Mouse (Mus musculus) stomach, postnatal 0 days (tissue): Measurements from ENCODE around the gene Hoxd13. TPM values are rescaled to one million over a fixed set of nuclear protein-coding genes. Genes with fewer than 3 reads are reported as not detected.
A peak's percentile ranks its signal among the peaks of the same experiment; 100 is the strongest.

Experiments used
- ATAC-seq: fragments of 200-750 bp; cut with Nextera tagmentation; 2 replicates; pipeline ENCODE4 v1.8.0; 2017; ENCODE audit not compliant: low FRiP score, low TSS enrichment
- DNase-seq: peaks from one replicate; pipeline ENCODE4 v3.0.0-alpha.2; 2016; ENCODE audit warnings: low spot score
- H3K27ac ChIP-seq: fragments of 300-500 bp; sonication (generic); replicated peaks from 2 replicates; pipeline ENCODE4 v1.5.1; 2014; ENCODE audit warnings: mild to moderate bottlenecking, control low read depth
- H3K27me3 ChIP-seq: fragments of 300-500 bp; sonication (generic); 2 replicates; pipeline ENCODE4 v1.6.1; 2014; ENCODE audit warnings: low read length; ENCODE audit not compliant: control insufficient read depth, insufficient read depth
- H3K36me3 ChIP-seq: fragments of 300-500 bp; sonication (generic); 2 replicates; pipeline ENCODE4 v1.6.1; 2014; ENCODE audit warnings: low read length, mixed read lengths; ENCODE audit not compliant: control insufficient read depth, insufficient read depth
- H3K4me1 ChIP-seq: fragments of 300-500 bp; sonication (generic); replicated peaks from 2 replicates; pipeline ENCODE4 v1.6.1; 2014; ENCODE audit warnings: antibody characterized with exemption; ENCODE audit not compliant: control insufficient read depth, insufficient read depth
- H3K4me2 ChIP-seq: fragments of 300-500 bp; sonication (generic); replicated peaks from 2 replicates; pipeline ENCODE4 v1.6.1; 2014; ENCODE audit warnings: low read depth, mild to moderate bottlenecking, control low read depth, moderate library complexity
- H3K4me3 ChIP-seq: fragments of 300-500 bp; sonication (generic); 2 replicates; pipeline ENCODE4 v1.5.1; 2014; ENCODE audit warnings: low read depth, low read length, control low read depth
- H3K9ac ChIP-seq: fragments of 300-500 bp; sonication (generic); 2 replicates; pipeline ENCODE4 v1.6.1; 2014; ENCODE audit warnings: mild to moderate bottlenecking, low read length, control low read depth, mixed read lengths
- H3K9me3 ChIP-seq: fragments of 300-500 bp; sonication (generic); 2 replicates; pipeline ENCODE4 v1.6.1; 2016; ENCODE audit warnings: low read length; ENCODE audit not compliant: control insufficient read depth
- CTCF ChIP-seq: IDR thresholded peaks from 2 replicates; pipeline ENCODE4 v1.5.1; 2016; ENCODE audit warnings: antibody characterized with exemption, low read depth, mild to moderate bottlenecking, moderate library complexity
- EP300 ChIP-seq: optimal IDR thresholded peaks from 2 replicates; pipeline ENCODE3; 2016; ENCODE audit warnings: antibody characterized with exemption
- WGBS: fragments of 180-500 bp; shearing (Covaris S2); extraction: QIAGEN DNeasy Blood & Tissue Kit; methylation state at CpG from one replicate; pipeline ENCODE4 v1.1.7; 2014; 5-methylcytosine and 5-hydroxymethylcytosine counted together
- polyA plus RNA-seq: library from polyadenylated mRNA; unstranded; fragments of >200 nt; fragmentation: Nextera tagmentation; extraction: Ambion mirVana; gene quantifications from 2 replicates; pipeline ENCODE4 v1.2.1, GENCODE M21; 2015

Gene Hoxd13
- polyA plus RNA-seq, 1 experiment from 2014 or later, result not detected

- ATAC-seq, result no peak
These were observed 8.4 kb downstream of the Hoxd13 start for GRCm38 (mm10) chr2:74676376-74677052.

GRCm38 (mm10) chr2:74677106-74677505, 9.0 kb downstream of the Hoxd13 start:
- no peak overlapping the region for H3K27ac ChIP-seq
- no peaks in the 10 kb centered on the region for H3K4me1 ChIP-seq
- 24% methylated on average over 2 of the region's 2 CpGs for WGBS

More at GRCm38 (mm10) chr2:74676376-74677052, 8.4 kb downstream of the Hoxd13 start:
- no peak overlapping the region for H3K9ac ChIP-seq
- H3K9me3 ChIP-seq, result no peaks in the 10 kb centered on the region
- no peak for DNase-seq
- no peaks in the 10 kb centered on the region for H3K4me1 ChIP-seq
- H3K27ac ChIP-seq, result no peak overlapping the region
- no peak overlapping the region for H3K4me3 ChIP-seq
- peaks cover 48% of the 10 kb centered on the region; the same call in 1 of the 2 replicates for H3K27me3 ChIP-seq
- no peaks in the 10 kb centered on the region for H3K36me3 ChIP-seq
- no peak overlapping the region for H3K4me2 ChIP-seq
- TF ChIP-seq EP300 (no peak), CTCF (no peak)
- 7% methylated on average over 9 of the region's 9 CpGs for WGBS

GRCm38 (mm10) chr2:74678891-74679595, 10.9 kb downstream of the Hoxd13 start, which contains the start of gene Hoxd11:
Hoxd11 (plus strand) TSS chr2:74679557.
- no peak for DNase-seq
- H3K27ac ChIP-seq, result no peak within 1 kb of the TSS
- TF ChIP-seq CTCF (no peak), EP300 (no peak)
- H3K36me3 ChIP-seq, result no peaks in the 10 kb centered on the region
- H3K4me2 ChIP-seq, result no peak within 1 kb of the TSS
- H3K9ac ChIP-seq, result no peak within 1 kb of the TSS
- no peak within 1 kb of the TSS for H3K4me3 ChIP-seq
- H3K9me3 ChIP-seq, result no peaks in the 10 kb centered on the region
- H3K27me3 ChIP-seq, result peaks cover 51% of the 10 kb centered on the region
- no peak for ATAC-seq
- no peaks in the 10 kb centered on the region for H3K4me1 ChIP-seq
- 4% methylated on average over 15 of the region's 15 CpGs for WGBS

More at GRCm38 (mm10) chr2:74677106-74677505, 9.0 kb downstream of the Hoxd13 start:
- Histone ChIP-seq H3K36me3 (no peaks in the 10 kb centered on the region), H3K9ac (no peak overlapping the region), H3K9me3 (no peaks in the 10 kb centered on the region), H3K4me3 (no peak overlapping the region), H3K27me3 (peaks cover 53% of the 10 kb centered on the region), H3K4me2 (no peak overlapping the region)
- ATAC-seq (no peak), DNase-seq (no peak)
- TF ChIP-seq EP300 (no peak), CTCF (no peak)

GRCm38 (mm10) chr2:74679596-74679971, 11.5 kb downstream of the Hoxd13 start:
- no peaks in the 10 kb centered on the region for H3K36me3 ChIP-seq
- H3K4me2 ChIP-seq, result no peak overlapping the region
- no peak overlapping the region for H3K4me3 ChIP-seq
- H3K27ac ChIP-seq, result no peak overlapping the region
- DNase-seq (peak; percentile 10), ATAC-seq (no peak)
- peaks cover 53% of the 10 kb centered on the region for H3K27me3 ChIP-seq
- H3K4me1 ChIP-seq, result no peaks in the 10 kb centered on the region
- WGBS, result 1% methylated on average over 26 of the region's 26 CpGs
- no peak for TF ChIP-seq CTCF
- TF ChIP-seq EP300, result no peak
- no peaks in the 10 kb centered on the region for H3K9me3 ChIP-seq
- H3K9ac ChIP-seq, result no peak overlapping the region

- Histone ChIP-seq H3K9me3 (no peaks in the 10 kb centered on the region), H3K36me3 (no peaks in the 10 kb centered on the region), H3K27ac (no peak overlapping the region), H3K4me2 (no peak overlapping the region), H3K9ac (no peak overlapping the region), H3K4me1 (no peaks in the 10 kb centered on the region), H3K27me3 (peaks cover 54% of the 10 kb centered on the region), H3K4me3 (no peak overlapping the region)
- DNase-seq (peak; percentile 13), ATAC-seq (no peak)
- TF ChIP-seq EP300 (no peak), CTCF (no peak)
- 2% methylated on average over 23 of the region's 23 CpGs for WGBS
These were observed 11.9 kb downstream of the Hoxd13 start for GRCm38 (mm10) chr2:74679980-74680379.
